Mouse (Mus musculus) lung, adult 18-20 months (tissue): Measurements from ENCODE around the gene Ccdc84.

Experiments
- DNase-seq, 2 experiments: peaks; one replicate each; pipeline ENCODE4 v3.0.0; 2022; ENCODE audit warnings: mixed read lengths in 2 of 2

Gene Ccdc84

DNA sequence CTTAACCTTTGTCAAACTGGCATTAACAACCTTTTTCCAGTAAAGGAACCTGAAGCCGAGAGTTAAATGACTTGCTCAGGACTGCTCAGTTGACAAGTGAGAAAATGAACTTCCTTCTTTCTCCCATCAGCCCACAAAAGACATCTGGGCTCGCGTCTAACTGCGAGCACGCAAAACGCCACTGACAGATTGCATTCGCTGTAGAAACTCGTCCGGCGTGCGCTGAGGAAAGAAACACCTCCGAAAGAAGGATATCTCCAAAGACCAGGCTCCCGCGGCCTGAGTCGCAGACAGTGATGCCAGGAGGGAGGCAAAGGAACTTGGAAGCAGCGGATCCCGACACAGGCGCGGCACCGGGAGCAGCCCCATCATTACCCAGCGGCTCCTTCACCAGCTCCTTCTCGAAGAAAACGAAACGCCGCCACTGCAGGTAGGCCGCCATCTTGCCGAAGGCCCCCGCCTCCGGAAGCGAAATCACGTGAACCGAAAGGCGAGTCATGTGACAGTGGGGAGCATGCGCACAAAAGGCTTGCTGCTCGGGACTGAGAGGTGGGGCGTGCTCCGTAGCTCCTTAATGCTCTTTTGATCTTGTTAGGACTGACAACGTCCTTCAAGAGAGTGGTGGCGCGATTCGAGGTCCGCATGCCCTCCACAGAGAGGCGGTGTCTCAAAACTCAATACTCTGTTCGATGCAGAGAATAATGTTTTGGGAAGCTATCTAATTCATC, 57.0 kb downstream of the Ccdc84 start, which contains the start of gene Vps11:
Vps11 (minus strand) TSS at position 481 of the 728 bp plus-strand sequence.
- peak; percentile 95 to 96 for DNase-seq
